Mouse (Mus musculus): ENCODE measurements at regions not wholly inside any gene's neighbourhood (a gene's known extent, or its start where the extent isn't known, plus 50 kb on each side); places are given as distances from the start of the nearest gene placed in this dataset.
A peak's percentile ranks its signal among the peaks of the same experiment; 100 is the strongest.

DNA sequence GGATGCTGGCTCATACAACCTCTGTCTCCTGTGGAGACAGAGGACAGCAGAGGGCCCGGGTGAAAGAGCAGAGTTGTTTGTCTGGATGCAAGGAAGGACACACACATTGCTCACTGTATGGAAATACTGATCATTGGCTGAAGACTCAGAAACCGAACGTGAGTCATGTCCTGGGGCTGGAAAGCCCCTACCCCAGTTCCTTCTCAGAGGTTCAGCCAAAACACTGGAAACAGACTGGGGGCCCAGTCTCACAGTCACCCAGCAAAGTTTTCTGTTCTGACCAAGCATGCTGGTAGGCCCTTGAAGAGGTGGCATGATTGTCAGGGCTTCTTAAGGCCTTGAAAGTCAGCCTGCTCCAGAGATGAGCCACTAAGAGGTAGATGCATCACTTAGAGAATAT, 360.8 kb upstream of the 3110018I06Rik start:
- no peak for TF ChIP-seq GATA1 (IDR thresholded peaks at IDR 0.05; ENCODE audit: borderline replicate concordance, low read length)
- no peak for TF ChIP-seq FLI1 (IDR thresholded peaks at IDR 0.05; ENCODE audit: low read length)
- Histone ChIP-seq H3K27me3 (replicated peaks) (no peaks in the 10 kb centered on the region), H3K4me3 (replicated peaks) (no peak overlapping the region), H3K4me1 (no peaks in the 10 kb centered on the region), H3K9me3 (peaks cover 53% of the 10 kb centered on the region), H3K36me3 (replicated peaks; ENCODE audit: low read length) (no peaks in the 10 kb centered on the region)

DNA sequence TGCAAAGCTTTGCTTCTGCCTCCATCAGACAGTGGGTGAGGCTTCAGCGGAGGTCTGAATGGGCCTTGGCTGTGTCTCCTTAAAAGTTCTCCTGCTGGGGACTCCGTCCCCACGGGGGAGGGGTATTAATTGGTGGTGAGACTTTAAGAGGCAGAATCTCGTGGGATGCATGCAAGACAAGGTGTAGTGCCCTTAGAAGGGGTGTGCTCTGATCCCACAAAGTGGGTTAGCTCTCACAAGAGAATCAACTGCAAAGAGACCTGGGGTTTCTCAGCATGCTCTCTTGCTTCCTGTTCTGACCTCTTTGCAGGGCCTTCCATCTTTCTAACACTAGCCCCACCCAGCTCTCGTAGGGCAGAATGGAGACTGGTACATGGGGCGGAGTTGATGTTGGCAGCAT, 359.2 kb upstream of the 3110018I06Rik start:
- no peaks in the 10 kb centered on the region for H3K36me3 ChIP-seq (replicated peaks; ENCODE audit: low read length)
- H3K9me3 ChIP-seq: peaks cover 51% of the 10 kb centered on the region
- no peaks in the 10 kb centered on the region for H3K27me3 ChIP-seq (replicated peaks)
- TF ChIP-seq GATA1 (IDR thresholded peaks at IDR 0.05; ENCODE audit: borderline replicate concordance, low read length) (no peak), FLI1 (IDR thresholded peaks at IDR 0.05; ENCODE audit: low read length) (no peak)
- H3K4me3 ChIP-seq (replicated peaks): no peak overlapping the region
- no peaks in the 10 kb centered on the region for H3K4me1 ChIP-seq

DNA sequence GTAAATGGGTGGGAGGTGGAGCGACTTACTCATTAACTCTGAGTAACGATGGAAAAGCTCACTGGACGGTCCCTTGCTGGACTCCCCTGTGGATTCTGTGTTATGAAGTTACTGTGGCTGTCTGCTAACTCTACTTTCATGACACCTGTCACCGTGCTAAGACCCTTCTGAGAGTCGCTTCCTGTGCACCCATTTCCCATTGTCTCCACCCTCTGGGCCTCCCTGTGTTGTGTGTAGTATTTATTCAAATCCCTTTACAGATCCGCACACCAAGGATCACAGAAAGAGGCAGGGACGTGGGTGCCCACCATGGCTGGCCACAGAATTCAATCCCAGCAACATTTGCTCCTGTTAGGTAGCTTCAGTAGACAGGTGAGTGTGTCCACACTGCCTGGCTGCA, 357.1 kb upstream of the 3110018I06Rik start:
- Histone ChIP-seq H3K4me3 (replicated peaks) (no peak overlapping the region), H3K27me3 (replicated peaks) (no peaks in the 10 kb centered on the region), H3K36me3 (replicated peaks; ENCODE audit: low read length) (no peaks in the 10 kb centered on the region), H3K9me3 (peaks cover 38% of the 10 kb centered on the region), H3K4me1 (no peaks in the 10 kb centered on the region)
- TF ChIP-seq FLI1 (IDR thresholded peaks at IDR 0.05; ENCODE audit: low read length) (no peak), GATA1 (IDR thresholded peaks at IDR 0.05; ENCODE audit: borderline replicate concordance, low read length) (no peak)

DNA sequence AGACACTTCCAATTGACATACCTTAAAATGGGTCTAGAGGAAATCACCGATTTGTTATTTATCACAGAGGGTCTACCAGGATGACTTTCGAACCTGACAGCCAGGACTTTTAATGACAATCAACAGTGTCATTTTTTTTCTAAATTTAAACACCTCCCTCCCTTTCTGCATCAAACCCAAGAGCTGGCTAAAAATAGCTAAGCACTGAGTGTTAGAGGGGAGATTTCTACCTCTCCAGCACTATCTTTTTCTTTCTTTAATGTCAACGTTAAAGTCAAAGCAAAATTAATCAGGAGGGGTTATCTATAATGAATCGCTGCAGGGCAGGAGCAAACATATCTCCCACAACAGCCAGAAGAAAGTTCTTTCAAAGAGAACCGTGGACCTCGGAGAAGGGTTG, 356.6 kb upstream of the 3110018I06Rik start:
- no peaks in the 10 kb centered on the region for H3K36me3 ChIP-seq (replicated peaks; ENCODE audit: low read length)
- H3K27me3 ChIP-seq (replicated peaks): no peaks in the 10 kb centered on the region
- H3K4me1 ChIP-seq: no peaks in the 10 kb centered on the region
- TF ChIP-seq GATA1 (IDR thresholded peaks at IDR 0.05; ENCODE audit: borderline replicate concordance, low read length) (no peak), FLI1 (IDR thresholded peaks at IDR 0.05; ENCODE audit: low read length) (no peak)
- H3K9me3 ChIP-seq: peaks cover 38% of the 10 kb centered on the region
- no peak overlapping the region for H3K4me3 ChIP-seq (replicated peaks)

DNA sequence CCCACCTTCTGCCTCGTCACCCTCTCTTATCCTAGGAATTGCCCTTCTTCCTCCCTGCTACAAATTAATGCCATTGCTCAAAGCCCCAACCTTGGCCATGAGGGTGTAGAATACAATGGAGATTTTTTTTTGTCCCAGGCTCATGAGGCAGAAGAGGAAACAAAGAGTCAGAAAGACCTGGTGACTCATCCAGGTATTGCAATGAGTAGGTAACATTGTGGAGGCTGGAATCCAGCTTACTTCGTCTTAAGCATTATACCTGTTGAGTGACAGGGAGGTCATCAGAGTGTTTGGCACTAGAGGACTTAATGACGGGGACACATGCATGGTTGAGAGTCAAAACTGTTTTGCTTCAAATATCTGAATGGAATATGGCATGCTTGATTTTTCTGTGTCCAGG, 355.9 kb upstream of the 3110018I06Rik start:
- H3K4me3 ChIP-seq (replicated peaks): no peak overlapping the region
- H3K27me3 ChIP-seq (replicated peaks): no peaks in the 10 kb centered on the region
- H3K4me1 ChIP-seq: no peaks in the 10 kb centered on the region
- H3K36me3 ChIP-seq (replicated peaks; ENCODE audit: low read length): no peaks in the 10 kb centered on the region
- TF ChIP-seq FLI1 (IDR thresholded peaks at IDR 0.05; ENCODE audit: low read length) (no peak), GATA1 (IDR thresholded peaks at IDR 0.05; ENCODE audit: borderline replicate concordance, low read length) (no peak)
- H3K9me3 ChIP-seq: peaks cover 35% of the 10 kb centered on the region

DNA sequence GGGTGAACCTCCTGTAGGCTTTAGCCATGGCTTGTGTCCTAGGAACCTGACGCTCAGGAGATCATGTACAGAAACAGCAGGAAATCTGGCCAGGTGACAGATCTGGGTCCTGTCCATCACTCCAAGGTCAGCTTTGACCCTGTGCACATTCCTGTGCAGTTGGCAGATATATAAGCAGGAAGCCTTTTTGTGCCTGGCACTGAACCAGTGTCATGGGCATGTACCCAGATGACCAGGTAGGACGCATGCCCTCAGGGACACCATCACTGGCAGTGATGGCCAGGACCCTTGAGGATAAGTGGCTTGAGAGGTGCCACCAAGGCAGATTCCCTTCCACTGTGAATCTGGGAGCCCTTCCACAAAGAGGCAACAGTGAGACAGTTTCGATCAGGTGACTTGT, 354.1 kb upstream of the 3110018I06Rik start:
- TF ChIP-seq GATA1 (IDR thresholded peaks at IDR 0.05; ENCODE audit: borderline replicate concordance, low read length) (no peak), FLI1 (IDR thresholded peaks at IDR 0.05; ENCODE audit: low read length) (no peak)
- peaks cover 30% of the 10 kb centered on the region for H3K9me3 ChIP-seq
- H3K4me3 ChIP-seq (replicated peaks): no peak overlapping the region
- no peaks in the 10 kb centered on the region for H3K27me3 ChIP-seq (replicated peaks)
- H3K36me3 ChIP-seq (replicated peaks; ENCODE audit: low read length): no peaks in the 10 kb centered on the region
- H3K4me1 ChIP-seq: no peaks in the 10 kb centered on the region

DNA sequence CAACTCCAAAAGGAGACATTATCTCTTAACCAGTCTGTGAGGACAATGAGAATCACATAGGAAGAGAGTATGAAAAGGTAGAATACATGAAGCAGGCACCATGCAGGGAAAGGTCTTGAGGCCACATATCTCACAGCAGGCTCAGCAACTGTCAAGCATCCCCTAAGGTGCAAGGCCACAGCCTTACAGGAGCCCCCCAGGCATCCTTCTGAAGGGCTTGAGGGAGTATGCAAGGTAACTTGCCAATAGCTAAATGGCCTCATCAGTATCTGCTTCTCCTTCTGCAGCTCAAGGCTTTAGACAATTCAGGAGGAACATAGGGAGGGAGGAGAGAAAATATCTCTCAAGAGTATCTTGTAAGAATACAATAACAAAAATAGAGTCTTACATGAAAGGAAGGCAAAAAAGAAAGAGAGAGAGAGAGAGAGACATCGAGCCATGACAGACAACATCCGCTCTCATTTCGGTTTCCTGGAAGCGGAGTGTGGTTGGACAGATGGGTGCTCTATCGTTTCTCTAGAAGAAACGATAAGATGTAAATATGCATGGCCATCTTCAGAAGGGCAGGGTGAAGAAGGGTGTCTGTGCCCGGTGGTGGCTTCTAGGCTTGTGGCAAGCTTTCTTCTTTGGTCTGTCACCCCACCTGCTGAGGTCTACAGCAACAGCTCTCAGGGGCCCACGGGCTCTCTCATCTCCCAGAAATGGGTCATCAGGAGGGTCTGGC, 349.6 kb upstream of the 3110018I06Rik start:
- TF ChIP-seq GATA1 (IDR thresholded peaks at IDR 0.05; ENCODE audit: borderline replicate concordance, low read length): no peak
- no peak for TF ChIP-seq FLI1 (IDR thresholded peaks at IDR 0.05; ENCODE audit: low read length)
- H3K4me3 ChIP-seq (replicated peaks): no peak overlapping the region

DNA sequence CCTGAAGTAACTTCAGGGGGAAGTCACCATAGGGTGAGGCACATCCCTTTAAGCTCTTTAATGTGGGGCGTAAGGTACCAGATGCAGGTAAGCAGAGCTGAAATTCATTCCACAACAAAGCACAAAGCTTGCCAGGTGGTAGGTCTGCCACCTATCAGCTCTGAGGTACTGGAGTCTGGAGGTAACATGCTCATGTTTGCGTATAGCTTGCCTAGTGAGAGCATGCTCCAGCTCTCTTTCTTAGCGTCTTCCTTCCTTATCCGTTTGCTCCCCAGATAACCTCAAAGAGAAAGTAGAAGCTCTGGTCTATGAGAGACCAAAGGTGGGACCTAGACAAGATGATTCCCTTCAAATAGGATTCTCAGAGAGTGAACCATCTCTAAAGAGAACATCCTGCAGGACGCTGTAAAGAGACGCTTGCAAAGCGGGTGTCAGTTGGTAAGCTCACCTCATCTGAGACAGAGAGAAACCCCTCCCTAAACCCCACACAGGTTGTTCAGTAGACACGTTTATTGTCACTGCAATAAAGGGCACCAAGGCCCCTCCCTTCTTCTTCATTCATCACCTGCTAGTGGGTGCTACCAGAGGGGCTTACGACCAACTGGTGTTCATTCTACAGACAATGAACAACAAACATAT, 347.4 kb upstream of the 3110018I06Rik start:
- Histone ChIP-seq H3K9me3 (peaks cover 35% of the 10 kb centered on the region), H3K27me3 (replicated peaks) (no peaks in the 10 kb centered on the region), H3K36me3 (replicated peaks; ENCODE audit: low read length) (no peaks in the 10 kb centered on the region), H3K4me3 (replicated peaks) (no peak overlapping the region), H3K4me1 (no peaks in the 10 kb centered on the region)
- TF ChIP-seq FLI1 (IDR thresholded peaks at IDR 0.05; ENCODE audit: low read length) (no peak), GATA1 (IDR thresholded peaks at IDR 0.05; ENCODE audit: borderline replicate concordance, low read length) (no peak)

More for the DNA sequence above, 349.6 kb upstream of the 3110018I06Rik start:
- Histone ChIP-seq H3K27me3 (replicated peaks) (no peaks in the 10 kb centered on the region), H3K9me3 (peaks cover 32% of the 10 kb centered on the region), H3K4me1 (no peaks in the 10 kb centered on the region), H3K36me3 (replicated peaks; ENCODE audit: low read length) (no peaks in the 10 kb centered on the region)

DNA sequence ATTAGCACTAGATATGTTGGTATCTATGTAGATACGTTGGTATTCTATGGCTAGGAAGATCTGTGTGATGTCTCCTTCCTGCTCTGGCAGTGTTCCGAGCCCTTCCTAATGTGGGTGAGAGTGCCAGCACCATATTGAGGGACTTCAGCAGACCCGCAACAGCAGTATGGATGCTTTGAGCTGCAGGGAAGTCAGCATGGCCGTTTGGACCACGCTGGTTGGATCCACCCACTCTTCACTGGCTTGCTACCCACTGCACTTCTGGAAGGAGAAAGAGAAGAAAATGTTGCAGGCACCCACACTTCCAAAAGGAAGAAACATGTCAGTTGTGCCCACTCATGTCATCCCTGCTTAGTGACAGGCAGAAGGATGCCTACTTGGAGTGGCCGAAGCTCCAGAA, 346.2 kb upstream of the 3110018I06Rik start:
- H3K36me3 ChIP-seq (replicated peaks; ENCODE audit: low read length): no peaks in the 10 kb centered on the region
- no peaks in the 10 kb centered on the region for H3K4me1 ChIP-seq
- TF ChIP-seq FLI1 (IDR thresholded peaks at IDR 0.05; ENCODE audit: low read length): no peak
- no peak for TF ChIP-seq GATA1 (IDR thresholded peaks at IDR 0.05; ENCODE audit: borderline replicate concordance, low read length)
- no peaks in the 10 kb centered on the region for H3K27me3 ChIP-seq (replicated peaks)
- H3K4me3 ChIP-seq (replicated peaks): peak overlapping the region; percentile 35
- peaks cover 42% of the 10 kb centered on the region for H3K9me3 ChIP-seq

DNA sequence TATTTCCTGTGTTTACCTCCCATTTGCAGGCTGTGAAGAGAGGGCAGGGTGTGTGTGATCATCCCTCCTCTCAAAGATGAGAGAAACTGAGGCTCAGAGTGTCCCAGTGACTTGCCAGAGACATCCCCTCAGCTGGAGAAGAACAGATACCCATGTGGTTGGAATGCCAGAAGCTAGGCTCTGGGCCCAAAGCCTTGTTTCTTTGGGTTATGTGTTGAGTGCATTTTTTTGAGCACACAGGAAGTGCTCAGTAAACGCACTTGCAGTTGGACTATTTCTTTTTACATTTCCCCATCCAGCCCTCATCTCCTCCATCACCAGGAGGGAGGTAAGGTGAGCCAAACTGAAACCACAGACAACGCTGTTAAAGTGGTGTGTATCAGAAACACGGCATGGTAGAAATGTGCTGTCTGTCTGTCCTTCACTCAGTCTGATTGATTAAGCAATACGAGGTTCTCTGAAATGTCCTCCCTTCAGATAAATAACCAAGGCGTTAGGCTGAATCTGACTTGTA, 341.8 kb upstream of the 3110018I06Rik start:
- H3K4me1 ChIP-seq: no peaks in the 10 kb centered on the region
- TF ChIP-seq FLI1 (IDR thresholded peaks at IDR 0.05; ENCODE audit: low read length) (no peak), GATA1 (IDR thresholded peaks at IDR 0.05; ENCODE audit: borderline replicate concordance, low read length) (no peak)
- peaks cover 44% of the 10 kb centered on the region for H3K9me3 ChIP-seq

More for the DNA sequence above, 341.8 kb upstream of the 3110018I06Rik start:
- Histone ChIP-seq H3K36me3 (replicated peaks; ENCODE audit: low read length) (no peaks in the 10 kb centered on the region), H3K4me3 (replicated peaks) (no peak overlapping the region), H3K27me3 (replicated peaks) (no peaks in the 10 kb centered on the region)
